Mouse (Mus musculus): ENCODE measurements around the gene Rab11fip4. TPM values are rescaled to one million over a fixed set of nuclear protein-coding genes. Genes with fewer than 3 reads are reported as not detected.

Gene Rab11fip4
- polyA plus RNA-seq, 1 experiment from 2014 or later: 10.7 TPM

DNA sequence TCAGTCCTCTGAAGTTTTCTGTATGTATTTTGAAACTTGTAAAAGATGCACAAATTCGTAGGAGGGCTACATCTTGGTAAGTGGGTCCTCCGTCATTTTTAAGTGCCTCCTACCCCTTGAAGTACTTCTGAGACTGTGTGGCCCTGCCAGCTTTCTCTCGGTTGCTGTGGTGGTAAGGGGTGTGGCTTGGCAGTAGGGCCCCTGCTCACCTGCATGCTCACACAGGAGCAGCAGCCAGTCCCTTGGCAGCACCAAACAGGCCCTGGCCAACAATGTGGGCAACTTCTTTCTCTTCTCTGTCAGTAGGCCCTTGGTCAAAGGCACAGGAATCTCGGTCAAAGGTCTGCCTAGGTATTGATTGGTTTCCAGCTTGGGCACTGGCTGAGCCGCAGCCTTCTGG, 82.1 kb downstream of the Rab11fip4 start:
- no peak overlapping the region for H3K4me3 ChIP-seq (ENCODE audit: low read depth, low read length)
- no peak for ATAC-seq (ENCODE audit: insufficient number of reproducible peaks, low FRiP score, low TSS enrichment, low read depth)
- H3K36me3 ChIP-seq (ENCODE audit: control insufficient read depth, insufficient read depth, low read length): no peaks in the 10 kb centered on the region
- 83% methylated on average over 5 of the region's 5 CpGs for WGBS
- H3K4me2 ChIP-seq (ENCODE audit: low read depth, severe bottlenecking): no peak overlapping the region
- H3K27ac ChIP-seq (replicated peaks; ENCODE audit: low read depth, low read length): no peak overlapping the region
- no peak for DNase-seq (ENCODE audit: low spot score)
- H3K4me1 ChIP-seq (ENCODE audit: control insufficient read depth, insufficient read depth, low read length): peaks cover 31% of the 10 kb centered on the region
- H3K9ac ChIP-seq (ENCODE audit: low read length): no peak overlapping the region
- no peaks in the 10 kb centered on the region for H3K9me3 ChIP-seq (ENCODE audit: control insufficient read depth, low read length)
- no peaks in the 10 kb centered on the region for H3K27me3 ChIP-seq (ENCODE audit: control insufficient read depth, insufficient read depth, low read length)

DNA sequence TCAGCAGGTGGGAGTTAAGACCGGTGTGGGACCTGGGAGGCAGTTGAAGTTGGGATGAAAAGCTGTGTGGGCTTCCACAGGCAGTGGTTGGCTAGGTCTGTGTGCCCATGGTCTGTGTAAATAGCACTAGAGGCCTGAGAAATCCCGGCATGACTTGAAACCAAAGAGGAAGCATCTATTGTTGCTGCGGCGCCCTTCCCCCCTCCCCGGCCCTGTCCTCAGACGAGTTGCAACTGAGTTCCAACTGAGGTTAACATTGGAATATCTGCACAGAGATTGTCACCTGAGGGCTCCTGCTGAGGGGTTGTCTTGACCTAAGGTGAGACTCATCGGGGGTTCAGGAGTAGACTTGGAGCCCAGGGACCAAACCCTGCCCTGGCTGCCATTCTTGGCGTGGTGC, 82.7 kb downstream of the Rab11fip4 start:
- Histone ChIP-seq H3K36me3 (ENCODE audit: control insufficient read depth, insufficient read depth, low read length) (no peaks in the 10 kb centered on the region), H3K27ac (replicated peaks; ENCODE audit: low read depth, low read length) (no peak overlapping the region), H3K4me2 (ENCODE audit: low read depth, severe bottlenecking) (no peak overlapping the region), H3K4me3 (ENCODE audit: low read depth, low read length) (no peak overlapping the region), H3K9ac (ENCODE audit: low read length) (no peak overlapping the region), H3K27me3 (ENCODE audit: control insufficient read depth, insufficient read depth, low read length) (no peaks in the 10 kb centered on the region), H3K9me3 (ENCODE audit: control insufficient read depth, low read length) (no peaks in the 10 kb centered on the region), H3K4me1 (ENCODE audit: control insufficient read depth, insufficient read depth, low read length) (peaks cover 28% of the 10 kb centered on the region)
- WGBS: 74% methylated on average over 8 of the region's 8 CpGs
- DNase-seq (ENCODE audit: low spot score) (no peak), ATAC-seq (ENCODE audit: insufficient number of reproducible peaks, low FRiP score, low TSS enrichment, low read depth) (no peak)

DNA sequence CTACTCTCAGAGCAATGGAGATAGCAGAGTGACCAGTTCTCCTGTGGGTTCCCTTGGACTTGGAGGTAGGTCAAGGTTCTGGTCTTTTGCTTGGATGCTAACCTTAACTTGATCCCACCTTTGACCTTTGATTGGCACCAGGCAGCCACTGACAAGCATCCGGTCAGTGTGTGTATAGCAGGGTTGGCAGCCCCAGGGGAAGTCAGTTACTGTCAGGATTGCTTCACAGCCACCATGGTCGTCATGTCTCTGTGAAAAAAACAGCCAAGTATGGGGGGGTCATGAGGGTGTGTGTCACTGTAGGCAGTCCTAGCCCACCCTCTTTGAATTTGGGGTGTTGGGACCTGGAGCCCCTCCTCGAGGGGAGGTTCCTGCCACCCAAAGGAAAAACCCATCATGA, 83.2 kb downstream of the Rab11fip4 start:
- Histone ChIP-seq H3K36me3 (ENCODE audit: control insufficient read depth, insufficient read depth, low read length) (no peaks in the 10 kb centered on the region), H3K4me1 (ENCODE audit: control insufficient read depth, insufficient read depth, low read length) (peaks cover 23% of the 10 kb centered on the region), H3K27me3 (ENCODE audit: control insufficient read depth, insufficient read depth, low read length) (no peaks in the 10 kb centered on the region), H3K27ac (replicated peaks; ENCODE audit: low read depth, low read length) (no peak overlapping the region), H3K9me3 (ENCODE audit: control insufficient read depth, low read length) (no peaks in the 10 kb centered on the region), H3K4me2 (ENCODE audit: low read depth, severe bottlenecking) (no peak overlapping the region), H3K9ac (ENCODE audit: low read length) (no peak overlapping the region), H3K4me3 (ENCODE audit: low read depth, low read length) (no peak overlapping the region)
- no peak for ATAC-seq (ENCODE audit: insufficient number of reproducible peaks, low FRiP score, low TSS enrichment, low read depth)
- no peak for DNase-seq (ENCODE audit: low spot score)
- WGBS: 82% methylated on average over 3 of the region's 3 CpGs

DNA sequence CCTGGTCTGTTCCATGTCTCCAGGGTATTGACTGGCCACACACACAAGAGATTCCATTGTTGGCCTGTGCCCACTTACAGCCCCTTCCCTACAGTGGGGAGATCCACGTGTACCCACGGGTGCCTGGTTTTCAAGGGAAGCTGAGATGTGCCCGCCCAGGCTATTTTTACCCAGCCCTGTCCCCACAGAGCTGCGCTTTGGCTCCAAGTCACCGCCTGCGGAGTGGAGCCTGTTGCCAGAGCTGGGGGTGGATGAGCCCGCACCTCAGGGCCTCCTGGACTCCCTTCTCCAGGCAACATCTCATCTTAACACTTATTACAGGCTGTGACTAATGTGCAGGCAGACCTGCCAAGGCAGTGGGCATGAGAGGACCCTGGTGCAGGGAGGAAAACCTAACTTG, 83.6 kb downstream of the Rab11fip4 start:
- Histone ChIP-seq H3K27ac (replicated peaks; ENCODE audit: low read depth, low read length) (no peak overlapping the region), H3K27me3 (ENCODE audit: control insufficient read depth, insufficient read depth, low read length) (no peaks in the 10 kb centered on the region), H3K36me3 (ENCODE audit: control insufficient read depth, insufficient read depth, low read length) (no peaks in the 10 kb centered on the region), H3K4me3 (ENCODE audit: low read depth, low read length) (no peak overlapping the region), H3K9me3 (ENCODE audit: control insufficient read depth, low read length) (no peaks in the 10 kb centered on the region), H3K9ac (ENCODE audit: low read length) (no peak overlapping the region), H3K4me1 (ENCODE audit: control insufficient read depth, insufficient read depth, low read length) (peaks cover 19% of the 10 kb centered on the region), H3K4me2 (ENCODE audit: low read depth, severe bottlenecking) (no peak overlapping the region)
- ATAC-seq (ENCODE audit: insufficient number of reproducible peaks, low FRiP score, low TSS enrichment, low read depth) (no peak), DNase-seq (ENCODE audit: low spot score) (no peak)
- 89% methylated on average over 7 of the region's 7 CpGs for WGBS

DNA sequence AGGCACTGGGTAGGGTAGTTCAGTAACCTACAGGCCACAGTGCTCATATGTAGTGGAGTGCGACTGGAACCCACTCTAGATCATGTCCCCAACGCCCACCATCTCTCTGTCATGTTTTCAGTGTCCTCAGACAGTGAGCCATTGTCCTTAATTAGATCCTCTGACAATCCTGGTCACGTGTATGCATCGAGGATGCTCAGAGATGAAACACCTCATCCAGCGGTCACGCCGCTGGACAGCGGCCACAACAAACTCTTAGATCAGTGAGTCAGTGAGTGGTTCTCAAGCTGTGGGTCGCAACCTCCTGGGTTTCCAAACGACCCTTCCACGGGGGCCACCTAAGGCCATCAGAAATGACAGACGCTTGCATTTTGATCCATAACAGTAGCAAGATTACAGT, 84.3 kb downstream of the Rab11fip4 start:
- ATAC-seq (ENCODE audit: insufficient number of reproducible peaks, low FRiP score, low TSS enrichment, low read depth): no peak
- no peak overlapping the region for H3K4me3 ChIP-seq (ENCODE audit: low read depth, low read length)
- H3K27ac ChIP-seq (replicated peaks; ENCODE audit: low read depth, low read length): no peak overlapping the region
- no peak overlapping the region for H3K4me2 ChIP-seq (ENCODE audit: low read depth, severe bottlenecking)
- DNase-seq (ENCODE audit: low spot score): no peak
- H3K9me3 ChIP-seq (ENCODE audit: control insufficient read depth, low read length): no peaks in the 10 kb centered on the region
- no peaks in the 10 kb centered on the region for H3K27me3 ChIP-seq (ENCODE audit: control insufficient read depth, insufficient read depth, low read length)
- H3K9ac ChIP-seq (ENCODE audit: low read length): no peak overlapping the region
- WGBS: 79% methylated on average over 12 of the region's 12 CpGs
- no peaks in the 10 kb centered on the region for H3K36me3 ChIP-seq (ENCODE audit: control insufficient read depth, insufficient read depth, low read length)
- peaks cover 13% of the 10 kb centered on the region for H3K4me1 ChIP-seq (ENCODE audit: control insufficient read depth, insufficient read depth, low read length)

DNA sequence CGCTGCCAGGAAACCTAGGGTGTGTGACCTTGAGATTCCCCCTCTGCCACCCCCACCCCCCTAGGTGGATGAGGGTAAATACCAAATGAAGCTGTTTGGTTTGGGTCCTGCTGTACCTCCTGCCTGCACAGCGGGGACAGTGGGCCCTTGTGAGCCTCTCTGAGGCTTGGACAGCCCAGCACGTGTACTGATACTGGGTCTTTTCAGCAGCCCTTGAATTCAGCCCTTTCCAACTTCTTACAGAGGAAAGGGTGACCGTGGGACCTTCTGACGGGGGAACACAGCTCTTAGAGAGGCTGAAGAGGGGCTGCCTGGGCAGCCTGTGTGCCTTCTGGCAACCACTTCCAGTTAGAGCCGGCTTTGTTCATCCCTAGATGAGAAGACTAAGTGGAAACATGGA, 85.0 kb downstream of the Rab11fip4 start:
- Histone ChIP-seq H3K27me3 (ENCODE audit: control insufficient read depth, insufficient read depth, low read length) (no peaks in the 10 kb centered on the region), H3K4me2 (ENCODE audit: low read depth, severe bottlenecking) (no peak overlapping the region), H3K36me3 (ENCODE audit: control insufficient read depth, insufficient read depth, low read length) (no peaks in the 10 kb centered on the region), H3K27ac (replicated peaks; ENCODE audit: low read depth, low read length) (no peak overlapping the region), H3K4me3 (ENCODE audit: low read depth, low read length) (no peak overlapping the region), H3K9ac (ENCODE audit: low read length) (no peak overlapping the region), H3K9me3 (ENCODE audit: control insufficient read depth, low read length) (no peaks in the 10 kb centered on the region), H3K4me1 (ENCODE audit: control insufficient read depth, insufficient read depth, low read length) (peaks cover 6% of the 10 kb centered on the region)
- ATAC-seq (ENCODE audit: insufficient number of reproducible peaks, low FRiP score, low TSS enrichment, low read depth) (no peak), DNase-seq (ENCODE audit: low spot score) (no peak)
- WGBS: 78% methylated on average over 6 of the region's 6 CpGs

DNA sequence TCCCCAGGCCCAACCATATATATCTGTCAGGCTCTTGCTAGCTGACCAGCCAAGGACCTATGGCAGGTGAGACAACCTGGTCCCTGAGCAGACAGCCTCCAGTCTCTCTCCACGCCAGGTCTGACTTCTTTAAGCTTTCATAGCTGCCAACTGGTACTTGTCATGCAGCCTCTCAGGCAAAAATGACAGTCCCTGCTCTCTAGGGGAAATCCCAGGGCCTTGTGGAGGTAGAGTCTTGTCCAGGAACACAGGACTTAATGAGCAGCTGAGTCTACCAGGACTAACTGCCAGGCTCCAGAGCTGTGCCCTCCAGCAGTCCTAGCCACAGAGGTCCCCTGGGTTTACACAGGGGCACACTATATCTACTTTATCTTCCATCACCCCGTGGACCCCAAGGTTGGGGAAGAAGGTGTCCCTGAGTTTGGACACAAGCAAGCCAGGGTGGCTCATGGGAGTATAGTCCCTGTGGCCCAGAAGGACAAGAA, 85.5 kb downstream of the Rab11fip4 start:
- WGBS: 84% methylated on average over 2 of the region's 2 CpGs
- H3K4me3 ChIP-seq (ENCODE audit: low read depth, low read length): no peak overlapping the region
- H3K36me3 ChIP-seq (ENCODE audit: control insufficient read depth, insufficient read depth, low read length): no peaks in the 10 kb centered on the region
- H3K4me2 ChIP-seq (ENCODE audit: low read depth, severe bottlenecking): no peak overlapping the region
- H3K9ac ChIP-seq (ENCODE audit: low read length): no peak overlapping the region; the same call in 1 of the 2 replicates
- no peaks in the 10 kb centered on the region for H3K27me3 ChIP-seq (ENCODE audit: control insufficient read depth, insufficient read depth, low read length)
- H3K27ac ChIP-seq (replicated peaks; ENCODE audit: low read depth, low read length): no peak overlapping the region
- H3K9me3 ChIP-seq (ENCODE audit: control insufficient read depth, low read length): no peaks in the 10 kb centered on the region
- DNase-seq (ENCODE audit: low spot score): no peak
- ATAC-seq (ENCODE audit: insufficient number of reproducible peaks, low FRiP score, low TSS enrichment, low read depth): no peak
- peaks cover 2% of the 10 kb centered on the region; the same call in 1 of the 2 replicates for H3K4me1 ChIP-seq (ENCODE audit: control insufficient read depth, insufficient read depth, low read length)

DNA sequence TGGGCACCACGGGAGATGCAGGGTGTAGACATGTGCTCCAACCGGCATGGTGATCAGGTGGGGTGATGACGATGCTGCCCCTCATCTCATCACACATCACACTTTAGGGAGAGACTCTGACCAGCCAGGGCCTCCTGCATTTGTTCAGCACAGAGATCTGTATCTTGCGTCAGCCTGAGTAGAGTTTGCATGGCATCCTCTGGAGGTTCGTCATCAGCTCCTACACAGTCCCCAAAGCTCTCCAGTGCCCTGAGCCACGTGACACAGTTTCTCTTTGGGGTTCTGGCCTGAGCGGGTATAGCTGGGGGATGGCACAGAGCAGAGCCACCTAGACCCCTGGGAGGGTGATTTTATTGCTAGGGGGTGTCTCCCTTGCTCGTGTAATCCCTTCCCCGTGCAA, 86.4 kb downstream of the Rab11fip4 start:
- H3K27ac ChIP-seq (replicated peaks; ENCODE audit: low read depth, low read length): no peak overlapping the region
- H3K27me3 ChIP-seq (ENCODE audit: control insufficient read depth, insufficient read depth, low read length): no peaks in the 10 kb centered on the region
- 79% methylated on average over 9 of the region's 9 CpGs for WGBS
- no peaks in the 10 kb centered on the region for H3K4me1 ChIP-seq (ENCODE audit: control insufficient read depth, insufficient read depth, low read length)
- H3K9me3 ChIP-seq (ENCODE audit: control insufficient read depth, low read length): no peaks in the 10 kb centered on the region
- no peak for DNase-seq (ENCODE audit: low spot score)
- H3K9ac ChIP-seq (ENCODE audit: low read length): no peak overlapping the region
- no peak overlapping the region for H3K4me3 ChIP-seq (ENCODE audit: low read depth, low read length)
- H3K4me2 ChIP-seq (ENCODE audit: low read depth, severe bottlenecking): no peak overlapping the region
- ATAC-seq (ENCODE audit: insufficient number of reproducible peaks, low FRiP score, low TSS enrichment, low read depth): no peak
- H3K36me3 ChIP-seq (ENCODE audit: control insufficient read depth, insufficient read depth, low read length): no peaks in the 10 kb centered on the region
